Mouse (Mus musculus): ENCODE measurements around the gene Peli3.

DNA sequence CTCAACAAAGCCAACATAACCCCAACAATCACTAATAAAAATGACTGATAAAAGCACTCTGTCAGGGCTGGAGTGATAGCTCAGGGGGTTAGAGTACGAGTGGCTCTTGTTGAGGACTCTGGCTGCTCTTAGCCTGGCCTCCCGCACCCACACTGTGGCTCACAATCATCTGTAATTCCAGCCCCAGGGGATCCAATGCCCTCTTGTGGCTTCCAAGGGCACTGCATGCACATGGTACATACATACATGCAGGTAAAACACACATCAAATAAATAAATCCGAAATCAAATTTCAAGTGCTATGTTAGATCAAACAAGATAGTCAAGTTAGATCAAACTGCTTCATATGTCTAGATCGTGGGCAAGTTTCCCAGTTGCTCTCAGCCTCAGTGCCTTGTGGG lies 34.8 kb downstream of the Peli3 start:
- TF ChIP-seq SMC3 (IDR thresholded peaks at IDR 0.05; ENCODE audit: low read depth, low read length) (peak; percentile 85), RCOR1 (IDR thresholded peaks at IDR 0.05; ENCODE audit: low read depth, low read length) (no peak), E2F4 (IDR thresholded peaks at IDR 0.05; ENCODE audit: borderline replicate concordance, low read depth, low read length) (no peak), ZC3H11A (IDR thresholded peaks at IDR 0.05; ENCODE audit: low read depth, low read length) (peak; percentile 38; the same call in 1 of the 2 replicates), MAFK (IDR thresholded peaks at IDR 0.05; ENCODE audit: borderline replicate concordance, low read depth, low read length) (no peak), EP300 (IDR thresholded peaks at IDR 0.05; ENCODE audit: low read depth in 1 of 2, low read length in 2 of 2) (no peak), CTCF (IDR thresholded peaks at IDR 0.05 in 2 of 3, conservative IDR thresholded peaks at IDR 0.05 in 1 of 3; ENCODE audit: control insufficient read depth in 1 of 3, insufficient read depth in 1 of 3, low read depth in 2 of 3, low read length in 3 of 3, poor library complexity in 1 of 3, severe bottlenecking in 1 of 3) (peak; percentile 71 to 90 (median 82)), POLR2A (IDR thresholded peaks at IDR 0.05; ENCODE audit: control insufficient read depth in 1 of 2, insufficient read depth in 1 of 2, low read depth in 1 of 2, low read length in 2 of 2, poor library complexity in 1 of 2) (no peak)

All from MEL (cell line).